Mouse (Mus musculus) gastrocnemius, adult 18-20 months (tissue): ENCODE measurements around the gene Zscan26. TPM values are rescaled to one million over a fixed set of nuclear protein-coding genes. Genes with fewer than 3 reads are reported as not detected.
"Not testable (repeated sequence)": the region's sequence is repeated elsewhere in the genome, so short reads cannot be mapped to it uniquely, and the experiment has no call there.

ENCODE experiments used
- DNase-seq: peaks from one replicate; pipeline ENCODE4 v3.0.0; 2021; ENCODE audit warnings: low spot score
- long read RNA-seq, 2 experiments: library from polyadenylated mRNA; stranded (forward); transcript quantifications; one replicate each; pipeline ENCODE4 v2.0.0; 2021
- total RNA-seq, 2 experiments: library from RNA; stranded (reverse); gene quantifications; 2 replicates each; pipeline ENCODE4 v1.2.3; 2021

The Zscan26 gene
- 10 to 100 TPM; 13.1 to 14.1 TPM for total RNA-seq
- long read RNA-seq, experiment 1, full-length matches to known transcripts, result 2 of 2 reads
- long read RNA-seq, experiment 1, partial matches to known transcripts, result 0 of 2 reads
- long read RNA-seq, experiment 1, other reads (novel, unspliced or antisense), result 0 of 2 reads
- long read RNA-seq, experiment 2, full-length matches to known transcripts, result 1 of 1 reads
- long read RNA-seq, experiment 2, partial matches to known transcripts, result 0 of 1 reads
- long read RNA-seq, experiment 2, other reads (novel, unspliced or antisense), result 0 of 1 reads

DNA sequence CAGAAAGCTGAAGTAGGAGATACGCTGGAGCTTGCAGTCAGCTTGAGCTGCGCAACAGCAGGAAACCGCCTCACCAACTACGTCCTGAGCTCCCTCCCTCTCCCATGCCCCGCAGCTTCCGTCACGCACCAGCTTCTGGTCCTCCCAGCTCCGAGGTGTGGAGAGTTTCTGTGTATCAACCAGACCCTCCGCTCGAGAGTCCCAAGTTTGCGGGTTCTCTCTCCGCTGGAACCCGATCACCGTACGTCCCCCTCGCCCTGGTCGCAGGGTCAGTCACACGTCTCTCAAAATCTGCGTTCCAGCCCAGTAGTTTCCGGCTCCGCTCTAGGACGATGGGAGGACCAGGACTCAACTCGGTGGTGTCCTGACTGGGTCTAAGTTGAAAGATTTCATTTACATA, at the start of gene Zscan26:
Zscan26 (minus strand) TSS at position 282 of the 400 bp plus-strand sequence.
- DNase-seq, result peak; percentile 84

DNA sequence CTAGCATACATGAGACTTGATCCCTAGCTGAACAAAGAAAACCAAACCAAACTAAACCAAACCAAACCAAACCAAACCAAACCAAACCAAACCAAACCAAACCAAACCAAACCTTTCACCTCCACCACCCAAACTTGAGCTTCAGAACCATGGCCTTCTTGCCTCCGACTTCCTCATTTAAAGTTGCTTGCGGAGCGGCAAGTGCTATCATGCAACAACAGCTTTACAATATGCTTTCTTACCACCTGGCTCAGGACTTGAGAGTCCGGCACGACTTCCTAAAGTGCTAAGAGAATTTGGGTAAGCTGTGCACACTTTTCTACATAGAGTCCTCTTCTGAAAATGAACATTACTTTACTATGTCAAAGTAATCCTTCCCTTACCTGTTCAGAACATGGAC, 48.8 kb upstream of the Zscan26 start:
- no peak for DNase-seq

DNA sequence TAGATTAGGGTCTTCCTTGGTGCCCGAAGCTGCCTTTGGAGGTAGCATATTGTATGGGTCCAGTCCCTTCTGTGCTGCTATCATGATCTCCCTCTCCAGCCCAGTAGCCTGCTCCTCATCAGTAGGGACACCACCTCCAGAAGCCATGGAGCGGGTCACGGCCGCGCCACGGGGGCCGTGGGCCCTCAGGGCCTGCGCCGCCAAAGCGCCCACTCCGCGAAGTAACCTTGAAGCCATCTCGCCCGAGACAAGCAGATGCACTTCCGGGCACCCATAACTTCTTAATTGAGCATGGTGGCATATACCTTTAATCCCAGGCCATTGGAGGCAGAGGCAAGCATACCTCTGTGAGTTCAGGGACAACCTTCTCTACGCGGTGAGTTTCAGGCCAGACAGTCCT, 47.7 kb upstream of the Zscan26 start, which contains the start of gene Gm11273:
Gm11273 (minus strand) TSS at position 237 of the 400 bp plus-strand sequence.
- DNase-seq, result not testable (repeated sequence)

DNA sequence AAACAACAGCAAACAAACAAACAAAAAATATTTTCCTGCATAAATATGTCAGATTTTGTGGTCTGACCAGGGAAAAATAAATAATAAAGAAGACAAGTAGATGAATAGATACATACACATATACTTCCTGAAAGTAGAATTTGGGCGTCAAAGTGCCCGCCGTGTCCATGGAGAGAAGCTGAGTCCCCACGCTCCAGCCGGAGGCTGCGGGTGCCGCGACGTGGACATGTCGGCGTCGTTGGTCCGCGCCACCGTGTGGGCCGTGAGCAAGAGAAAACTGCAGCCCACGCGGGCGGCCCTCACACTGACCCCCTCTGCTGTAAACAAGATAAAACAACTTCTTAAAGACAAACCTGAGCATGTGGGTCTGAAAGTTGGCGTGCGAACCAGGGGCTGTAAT, 41.5 kb upstream of the Zscan26 start, which contains the start of gene AK157302:
AK157302 (plus strand) TSS at position 144 of the 400 bp plus-strand sequence.
- DNase-seq, result no peak

DNA sequence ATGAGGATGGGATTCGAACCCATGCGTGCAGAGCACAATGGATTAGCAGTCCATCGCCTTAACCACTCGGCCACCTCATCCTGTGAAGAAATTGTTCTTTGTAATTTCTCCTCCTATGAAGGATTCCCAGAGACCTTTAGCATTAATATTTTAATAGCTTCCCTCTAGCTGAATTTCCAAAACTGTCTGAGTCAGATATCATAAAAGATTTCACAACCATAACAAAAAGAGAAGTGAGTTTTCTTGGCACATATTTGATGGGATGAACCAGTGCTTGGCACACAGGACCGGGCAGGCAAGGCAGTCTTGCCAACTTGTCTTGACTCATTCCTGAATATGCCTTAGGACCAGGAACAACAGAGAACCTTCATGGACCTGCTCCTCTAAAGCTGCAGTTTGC, 39.3 kb upstream of the Zscan26 start:
- no peak for DNase-seq

DNA sequence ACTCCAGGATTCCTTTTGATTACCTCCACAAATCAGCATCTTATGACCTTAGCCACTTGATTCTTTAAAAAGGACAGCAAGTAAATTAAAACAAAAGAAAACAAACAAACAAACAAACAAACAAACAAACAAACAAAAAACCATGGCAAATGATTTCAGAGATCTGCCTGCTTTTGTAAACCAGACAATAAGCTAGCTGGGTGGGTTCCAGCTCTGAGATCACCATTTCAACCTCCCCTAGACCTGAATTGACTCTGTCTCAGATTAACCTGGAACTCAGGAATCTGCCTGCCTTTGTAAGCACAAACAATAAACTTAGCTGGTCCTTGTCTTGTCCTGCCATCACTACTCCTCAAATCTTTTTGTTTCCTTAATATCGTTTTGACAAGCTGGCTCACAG, 33.4 kb upstream of the Zscan26 start:
- no peak for DNase-seq

DNA sequence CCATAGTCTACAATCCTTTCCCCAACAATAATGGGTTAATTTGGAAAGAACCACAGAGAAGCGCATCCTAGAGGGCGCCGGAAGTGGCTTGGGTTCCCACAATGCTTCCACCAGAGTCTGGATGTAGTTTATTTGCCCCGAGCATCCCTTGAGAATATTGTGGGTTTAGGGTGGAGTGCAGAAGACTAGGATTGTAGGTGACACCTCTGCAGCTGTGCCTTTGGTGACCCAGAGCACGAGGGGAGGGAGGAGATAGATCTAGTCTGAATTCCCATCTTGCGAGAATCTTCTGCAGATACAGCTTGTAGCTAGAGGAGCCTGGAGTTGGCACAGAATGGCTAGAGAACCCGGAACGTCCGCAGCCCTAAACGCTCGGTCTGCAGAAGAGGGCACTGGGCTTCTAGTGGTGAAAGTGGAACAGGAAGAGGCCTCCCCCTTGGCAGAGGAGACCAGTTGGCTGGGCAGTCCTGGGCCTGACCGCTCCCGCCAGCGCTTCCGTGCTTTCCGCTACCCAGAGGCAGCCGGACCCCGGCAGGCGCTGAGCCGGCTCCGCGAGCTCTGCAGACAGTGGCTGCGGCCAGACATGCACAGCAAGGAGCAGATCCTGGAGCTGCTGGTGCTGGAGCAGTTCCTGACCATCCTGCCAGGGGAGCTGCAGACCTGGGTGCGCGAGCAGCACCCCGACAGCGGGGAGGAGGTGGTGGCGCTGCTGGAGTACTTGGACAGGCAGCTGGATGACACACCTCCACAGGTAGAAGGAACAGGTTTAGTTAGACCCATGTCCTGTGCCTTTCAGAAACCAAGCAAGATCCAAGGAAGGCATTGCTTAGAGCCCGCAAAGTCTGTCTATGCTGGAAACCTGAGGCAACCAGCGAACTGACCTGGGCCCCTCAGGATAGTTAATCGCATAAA, 25.5 kb upstream of the Zscan26 start, which contains the start of the genes Zkscan4 and Gm10065:
Zkscan4 (plus strand) TSS at position 149 of the 912 bp plus-strand sequence.
Gm10065 (minus strand) TSS at position 683 of the 912 bp plus-strand sequence.
- DNase-seq, result peak; percentile 59

DNA sequence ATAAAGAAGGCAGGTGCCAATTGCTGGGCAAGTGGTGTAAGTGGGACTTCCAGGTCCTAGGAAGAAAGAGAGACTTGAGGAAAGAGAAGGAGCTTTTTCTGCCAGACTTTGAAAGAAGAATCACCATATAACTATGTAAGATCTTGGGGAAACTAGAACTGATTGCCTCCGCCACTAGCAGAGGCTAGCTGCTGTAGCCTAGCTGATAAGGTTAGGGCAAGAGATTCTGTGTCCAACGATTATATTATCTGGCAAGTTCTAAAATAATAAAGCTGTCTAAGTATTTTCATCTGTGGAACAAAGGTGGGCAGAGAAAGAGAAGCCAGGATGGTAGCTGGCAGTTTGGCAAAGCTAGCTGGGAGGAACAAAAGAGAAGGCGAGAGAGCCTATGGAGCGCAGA, 18.9 kb upstream of the Zscan26 start:
- DNase-seq, result no peak

DNA sequence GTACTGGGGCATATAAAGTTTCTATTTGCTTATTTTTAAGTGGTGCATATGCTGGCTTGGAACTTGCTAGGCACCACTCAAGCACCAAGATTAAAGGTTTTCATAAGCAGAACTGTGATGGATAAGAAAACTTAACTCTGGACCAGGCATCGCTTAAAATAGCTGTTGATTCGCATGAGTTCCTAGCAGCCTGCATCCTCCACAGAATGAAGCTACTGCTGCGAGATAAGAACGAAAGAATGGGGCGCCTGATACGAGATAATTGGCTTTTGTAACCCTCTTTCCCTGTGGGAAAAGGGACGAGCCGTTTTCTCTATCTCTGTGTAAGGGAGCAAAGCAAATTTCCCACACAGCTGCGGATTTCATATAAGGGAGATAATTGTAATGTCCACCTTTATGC, 15.6 kb upstream of the Zscan26 start:
- no peak for DNase-seq

DNA sequence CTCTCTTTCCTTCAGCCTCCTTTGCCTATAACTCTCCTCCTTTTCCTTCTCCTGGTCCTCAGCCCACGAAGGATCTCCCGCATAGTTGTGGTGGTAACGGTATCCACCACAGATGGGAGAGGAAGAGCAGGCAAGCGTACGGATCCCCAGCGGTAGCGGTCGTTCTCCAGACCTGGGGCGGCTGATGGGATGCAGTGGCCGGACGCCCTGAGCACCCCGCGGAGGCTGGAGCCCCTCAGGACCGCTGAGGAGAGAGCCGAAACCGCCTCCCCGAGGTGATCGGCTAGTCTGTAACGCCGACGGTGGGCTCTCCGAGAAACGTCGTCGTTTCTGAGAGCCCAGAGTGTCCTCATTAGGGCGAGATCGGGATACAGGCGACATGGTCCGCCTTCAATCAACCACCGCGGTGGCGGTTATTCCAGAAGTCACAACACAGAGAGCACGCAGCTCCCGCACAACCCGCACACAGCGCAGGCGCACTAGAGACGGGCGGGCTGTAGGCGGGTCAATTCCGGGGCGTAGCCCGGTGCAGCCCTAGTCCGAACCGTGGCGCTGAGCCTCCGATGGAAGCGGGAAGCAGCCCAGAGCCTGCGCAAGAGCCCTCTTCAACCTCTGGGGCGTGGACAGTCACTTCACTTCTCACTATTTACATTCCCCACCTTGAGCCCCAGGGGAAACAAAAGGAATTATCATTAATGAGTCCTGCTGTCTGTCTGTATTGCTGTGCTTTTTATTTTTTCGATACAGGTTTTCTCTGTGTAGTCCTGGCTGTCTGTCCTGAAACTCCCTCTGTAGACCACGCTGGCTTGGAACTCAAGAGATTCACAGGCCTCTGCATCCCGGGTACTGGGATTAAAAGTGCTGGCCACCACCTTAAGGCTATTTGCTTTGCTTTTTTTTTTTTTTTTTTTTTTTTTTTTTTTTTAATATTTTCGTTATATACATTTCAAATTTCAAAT, 14.8 kb upstream of the Zscan26 start, which contains the start of gene Nkapl:
Nkapl (minus strand) TSS at position 449 of the 959 bp plus-strand sequence.
- DNase-seq, result peak; percentile 79

DNA sequence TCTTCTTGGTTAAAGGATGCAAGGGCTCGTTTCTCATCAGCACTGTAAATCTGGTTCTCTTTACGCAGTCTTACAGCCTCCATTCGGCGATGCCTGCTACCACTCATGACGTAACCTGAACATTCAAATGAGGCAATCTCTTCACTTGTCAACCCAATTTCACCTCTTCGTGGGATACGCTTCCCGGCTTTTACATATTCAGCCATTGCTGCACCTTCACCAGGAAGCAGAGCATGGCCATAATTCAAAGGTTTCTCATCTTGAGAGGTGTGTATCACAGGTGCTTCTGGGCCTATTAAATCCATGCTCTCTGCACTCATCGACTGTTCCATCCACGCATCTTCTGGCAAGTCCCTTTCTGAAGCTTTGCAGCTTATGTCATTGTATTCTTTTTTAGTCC, 13.8 kb upstream of the Zscan26 start:
- no peak for DNase-seq

DNA sequence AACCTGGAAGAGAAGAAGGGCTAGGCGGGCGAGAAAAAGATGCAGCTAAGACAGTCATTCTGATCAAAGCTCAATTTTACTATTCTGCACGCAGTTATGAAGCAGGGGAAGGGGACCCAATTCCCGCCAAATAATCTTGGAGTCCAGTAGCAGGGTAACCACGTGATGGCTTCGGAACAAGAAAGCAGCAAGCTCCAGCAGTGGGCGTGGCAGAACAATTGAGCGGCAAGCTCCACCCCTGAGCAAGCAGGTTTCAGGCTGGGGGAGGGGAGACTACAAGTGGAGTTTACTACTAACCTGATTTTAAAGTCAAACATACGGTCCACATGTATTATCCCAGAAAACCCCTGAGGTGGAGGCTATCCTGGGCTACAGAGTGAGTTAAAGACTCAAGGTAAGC, 9.0 kb upstream of the Zscan26 start:
- not testable (repeated sequence) for DNase-seq

DNA sequence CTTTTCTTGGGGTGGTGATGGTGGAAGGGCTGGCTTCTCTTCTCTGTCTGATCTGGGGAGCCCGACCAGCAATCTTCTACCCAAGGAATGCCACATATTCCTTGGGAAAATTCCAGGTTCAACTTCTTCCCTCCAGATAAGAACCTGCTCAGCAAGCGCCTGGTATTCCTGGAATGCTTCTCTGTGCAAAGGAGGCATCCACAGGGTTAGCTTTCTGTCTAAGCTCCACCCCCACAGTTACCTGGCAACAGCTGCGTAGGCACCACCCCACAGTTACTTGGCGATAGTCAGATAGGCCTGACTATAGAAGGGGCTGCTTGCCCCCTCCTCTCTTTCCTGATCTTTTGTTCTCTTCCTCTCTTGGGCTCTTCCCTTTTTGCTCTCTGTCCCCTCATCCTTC, 2.8 kb upstream of the Zscan26 start:
- no peak for DNase-seq

DNA sequence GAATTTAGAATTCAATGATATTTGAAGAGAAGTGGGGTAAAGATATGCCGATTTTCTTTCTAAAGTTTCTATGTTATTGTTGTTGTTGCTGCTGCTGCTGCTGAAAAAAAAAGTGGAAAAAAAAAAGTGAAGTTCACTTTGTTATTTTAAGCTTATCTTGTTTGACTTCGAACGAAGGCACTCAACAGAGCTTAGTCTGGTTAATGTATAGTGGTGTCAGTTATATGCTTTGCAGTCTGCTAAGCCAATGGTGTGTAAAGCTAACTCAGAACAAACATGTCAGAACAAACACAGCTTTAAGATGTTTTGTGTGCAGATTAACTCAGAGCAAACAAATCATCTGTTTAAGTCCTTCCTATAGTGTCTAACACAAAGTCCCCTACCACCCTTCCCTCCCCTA, 603 bp upstream of the Zscan26 start:
- no peak for DNase-seq

DNA sequence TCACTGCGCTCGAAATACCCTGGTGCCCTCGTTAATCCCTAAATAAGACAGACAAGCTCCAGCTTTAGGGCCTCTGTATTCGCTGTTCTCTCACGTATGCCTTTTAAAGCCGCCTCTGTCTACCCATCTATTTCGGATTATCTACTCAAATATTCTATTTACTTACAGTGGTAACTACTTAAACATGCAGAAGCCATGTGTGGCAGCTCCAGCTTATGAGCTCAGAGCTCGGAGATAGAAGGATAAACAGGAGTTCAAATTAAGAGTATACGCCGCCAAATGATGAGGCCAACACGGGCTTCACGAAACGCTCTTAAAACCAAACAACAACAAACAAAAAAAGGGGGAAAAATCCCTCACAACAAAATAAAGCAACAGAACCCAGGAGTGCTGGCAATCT, 488 bp downstream of the Zscan26 start:
- DNase-seq, result no peak

DNA sequence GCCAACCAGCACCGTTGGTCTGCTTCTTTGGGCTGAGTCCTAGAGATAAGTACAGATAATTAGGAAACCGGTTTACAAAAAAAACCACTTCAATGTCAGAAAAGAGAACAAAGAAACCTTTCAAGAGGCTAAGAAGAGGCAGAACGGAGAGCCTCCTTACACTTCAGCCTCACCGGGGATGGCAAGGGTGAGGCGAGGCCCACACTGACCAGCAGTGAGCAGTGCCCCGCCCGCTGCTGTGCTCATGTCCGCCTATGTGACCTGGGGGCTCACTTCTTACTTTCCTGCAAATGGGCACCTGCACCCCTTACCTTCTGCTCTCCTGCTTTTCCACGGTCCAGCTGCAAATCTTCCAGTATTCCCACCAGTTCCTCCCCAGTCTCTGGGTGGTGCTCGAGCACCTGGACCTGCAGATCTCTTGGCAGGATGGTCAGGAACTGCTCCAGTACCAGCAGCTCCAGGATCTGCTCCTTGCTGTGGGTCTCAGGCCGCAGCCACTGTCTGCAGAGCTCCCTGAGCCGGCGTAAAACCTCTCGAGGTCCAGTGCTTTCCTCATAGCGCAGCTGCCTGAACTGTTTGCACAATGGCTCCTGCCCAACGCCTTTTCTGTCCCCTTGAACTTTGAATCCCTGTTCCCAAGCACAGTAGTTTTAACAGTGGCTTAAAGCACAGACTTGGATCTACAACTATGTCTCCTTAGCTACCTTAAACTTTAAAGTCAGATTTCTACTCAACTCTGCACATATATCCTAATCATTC, 5.5 kb downstream of the Zscan26 start:
- DNase-seq, result no peak

DNA sequence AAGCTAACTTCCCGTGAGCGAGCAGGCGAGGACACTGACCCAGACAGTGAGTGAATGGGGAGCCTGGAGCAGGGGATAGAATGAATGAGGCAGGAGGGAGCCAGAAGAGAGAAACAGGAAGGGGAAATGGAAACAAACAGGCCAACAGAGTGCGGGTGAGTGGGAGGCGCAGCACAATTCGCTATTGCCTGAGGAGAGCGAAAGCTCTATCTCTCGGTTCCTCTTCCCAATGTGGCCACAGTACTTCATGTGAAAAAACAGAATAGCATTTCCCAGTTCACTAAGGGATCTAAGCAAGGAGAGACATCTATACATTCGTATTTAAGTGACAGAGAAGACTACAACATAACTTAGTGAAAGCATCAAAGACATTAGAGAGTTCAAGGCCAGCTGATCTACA, 6.7 kb downstream of the Zscan26 start:
- no peak for DNase-seq

DNA sequence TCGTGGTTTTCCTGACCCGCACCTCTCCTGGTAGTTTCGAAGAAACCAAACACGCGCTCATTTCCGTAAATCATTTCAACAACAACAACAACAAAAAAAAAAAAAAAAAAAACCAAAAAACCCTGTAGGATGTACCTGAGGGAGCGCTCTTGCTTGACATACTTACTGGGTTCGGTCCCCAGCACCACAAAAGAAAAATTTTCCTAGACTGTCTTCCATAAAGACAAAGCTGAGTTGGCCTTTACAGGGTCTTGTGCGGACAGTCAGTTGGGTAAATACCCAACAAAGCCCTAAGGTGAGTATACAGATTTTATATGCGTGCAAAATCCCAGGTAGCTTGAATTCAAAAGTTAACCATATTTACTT, 12.3 kb downstream of the Zscan26 start:
- no peak for DNase-seq

DNA sequence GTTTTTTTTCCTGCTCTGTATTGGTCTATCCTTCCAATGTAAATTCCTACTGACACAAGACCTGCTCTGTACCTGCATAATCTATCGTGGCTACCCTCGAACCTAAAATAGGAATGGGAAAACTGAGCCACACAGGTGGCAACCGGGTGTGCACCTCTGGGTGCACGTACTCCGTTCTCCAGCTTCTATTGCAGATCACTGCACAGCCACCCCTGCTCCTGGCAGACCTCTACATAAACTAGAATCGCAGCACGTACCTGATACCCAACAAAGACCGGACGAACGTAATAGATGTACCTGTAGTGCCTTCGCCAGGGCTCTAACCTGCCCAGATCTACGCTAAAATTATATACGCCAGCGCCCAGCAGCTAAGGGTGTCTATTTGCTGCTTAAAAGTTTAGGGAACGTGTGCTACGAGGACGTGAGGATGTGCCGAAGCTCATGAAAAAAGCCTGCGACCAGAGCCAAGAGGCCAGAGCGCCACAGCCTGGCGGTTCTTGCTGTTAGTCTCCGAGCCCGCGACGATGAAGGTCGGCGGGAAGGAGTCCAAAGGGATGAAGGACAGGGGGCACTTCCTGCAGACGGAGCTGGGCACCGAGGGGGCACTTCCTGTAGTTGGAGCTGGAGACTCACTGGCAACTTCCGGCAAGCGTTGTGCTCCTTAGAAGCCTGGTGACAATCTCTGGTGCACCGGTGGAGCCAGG, 12.9 kb downstream of the Zscan26 start, which contains the start of gene Pgbd1:
Pgbd1 (minus strand) TSS at position 556 of the 704 bp plus-strand sequence.
- peak; percentile 33 for DNase-seq

DNA sequence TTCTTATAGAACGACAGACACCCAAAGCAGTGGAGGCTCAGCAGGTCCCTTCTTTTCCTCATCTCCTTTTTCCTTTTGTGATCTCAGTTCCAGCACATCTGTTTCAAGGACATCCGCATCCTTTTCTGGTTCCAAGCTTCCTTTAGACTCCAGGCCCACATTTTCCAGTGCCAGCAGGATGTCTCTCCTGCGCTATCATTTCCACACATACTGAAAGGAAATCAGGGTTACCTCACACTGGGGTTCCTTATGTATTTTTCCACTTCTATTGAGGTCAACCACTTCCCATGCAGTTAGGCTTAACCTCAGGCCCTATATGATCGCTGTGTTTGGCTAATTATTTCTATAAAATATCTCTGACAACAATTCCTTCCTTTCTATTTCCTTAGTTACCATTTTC, 18.1 kb downstream of the Zscan26 start:
- DNase-seq, result no peak
